Comparison of ENCODE assay signal across 32 mouse cellular contexts in the genomic region with DNA sequence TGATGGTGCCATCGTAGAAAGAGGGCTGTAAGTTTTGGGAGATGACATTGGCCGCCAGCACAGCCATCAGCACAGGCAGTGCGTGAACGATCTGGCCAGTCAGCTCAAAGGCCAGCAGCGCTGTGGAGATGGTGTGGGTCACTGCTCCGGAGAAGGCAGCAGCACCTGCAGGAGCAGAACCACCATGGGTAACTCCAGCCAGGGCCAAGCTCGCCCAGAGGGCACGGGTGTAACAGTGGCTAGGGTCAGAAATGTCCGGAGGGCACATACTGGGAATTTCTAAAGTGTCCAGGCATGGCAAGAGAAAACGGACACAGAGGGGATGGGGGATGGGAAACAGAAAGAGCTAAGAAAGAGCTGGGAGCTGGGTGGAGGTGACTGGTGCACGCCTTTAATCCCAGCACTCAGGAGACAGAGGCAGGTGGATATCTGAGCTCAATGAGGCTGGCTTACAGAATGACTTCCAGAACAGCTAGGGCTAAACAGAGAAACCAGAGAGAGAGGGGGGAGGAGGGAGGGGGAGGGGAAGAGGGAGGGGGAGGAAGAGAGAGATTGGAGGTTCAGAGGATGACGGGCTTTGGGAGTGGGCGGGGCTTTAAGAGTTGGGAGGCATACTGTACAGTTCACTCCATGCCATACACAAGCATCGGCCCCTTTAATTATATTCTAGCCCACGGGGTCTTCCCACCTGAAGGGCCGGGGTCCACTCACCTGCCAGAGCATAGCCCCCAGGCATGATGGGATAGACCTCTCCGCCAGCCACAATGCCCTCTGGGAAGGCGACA. TPM values are rescaled to one million over a fixed set of nuclear protein-coding genes. Genes with fewer than 3 reads are reported as not detected.
"Had no signal": no experiment of that assay in that cellular context is flagged by ENCODE, and none has a peak within 500 bp of the region (broad histone marks: within the 10 kb centered on the region; RNA-seq: fewer than 3 reads in every experiment).

No protein-coding gene starts in this region.

- ATAC-seq: intestine, embryonic 15.5 days; lung, postnatal 0 days; midbrain, embryonic 15.5 days had no signal

- H3K4me2 ChIP-seq: intestine, embryonic 15.5 days; liver, embryonic 13.5 days; lung, embryonic 14.5 days; midbrain, embryonic 12.5 days; midbrain, embryonic 15.5 days; neural tube, embryonic 12.5 days; neural tube, embryonic 15.5 days had no signal

- H3K36me3 ChIP-seq: intestine, embryonic 15.5 days; liver, embryonic 13.5 days; midbrain, embryonic 12.5 days; midbrain, embryonic 15.5 days; neural tube, embryonic 12.5 days; neural tube, embryonic 15.5 days had no signal

- H3K9me3 ChIP-seq: intestine, embryonic 15.5 days; liver, embryonic 13.5 days; midbrain, embryonic 12.5 days; midbrain, embryonic 15.5 days; neural tube, embryonic 12.5 days; neural tube, embryonic 15.5 days had no signal

- H3K4me1 ChIP-seq: intestine, embryonic 15.5 days; liver, embryonic 13.5 days; midbrain, embryonic 15.5 days had no signal

- H3K9ac ChIP-seq: intestine, embryonic 15.5 days; liver, embryonic 13.5 days; lung, embryonic 14.5 days; midbrain, embryonic 12.5 days; midbrain, embryonic 15.5 days; neural tube, embryonic 12.5 days; neural tube, embryonic 15.5 days had no signal

- H3K27ac ChIP-seq: intestine, embryonic 15.5 days; kidney, postnatal 0 days; layer of hippocampus, adult 2 months; liver, embryonic 13.5 days; macrophage; midbrain, embryonic 12.5 days; midbrain, embryonic 15.5 days; neural tube, embryonic 12.5 days; neural tube, embryonic 15.5 days; stomach, postnatal 0 days had no signal

- DNase-seq: kidney, adult 18-20 months; layer of hippocampus, adult 9-11 months; liver, embryonic 13.5 days; lung, embryonic 14.5 days; right cerebral cortex, adult 18-20 months; right cerebral cortex, postnatal 14 days; right cerebral cortex, postnatal 4 days; thymus, adult 2 months; thymus, postnatal 14 days; thymus, postnatal 4 days had no signal

- H3K4me3 ChIP-seq: intestine, embryonic 15.5 days; layer of hippocampus, adult 2 months; liver, embryonic 13.5 days; midbrain, embryonic 12.5 days; midbrain, embryonic 15.5 days; myocyte; neural tube, embryonic 12.5 days; neural tube, embryonic 15.5 days had no signal

RNA-seq across cellular contexts. Expression of gene Clcnka, which starts 9.0 kb away (rescaled TPM):
- total RNA-seq: layer of hippocampus, adult 2 months; left cerebral cortex, adult 18-20 months; left cerebral cortex, postnatal 36 days; liver, adult 2 months; megakaryocyte, adult 5-6 weeks; monocyte, adult 5-6 weeks had no signal
- polyA plus RNA-seq: large intestine, adult 2 months; liver, embryonic 13.5 days; macrophage; midbrain, embryonic 12.5 days; midbrain, embryonic 15.5 days; neural tube, embryonic 12.5 days; neural tube, embryonic 15.5 days; stomach, postnatal 0 days had no signal

RNA-seq across cellular contexts. Expression of gene Fam131c, which starts 21.5 kb away (rescaled TPM):
- total RNA-seq: megakaryocyte, adult 5-6 weeks; monocyte, adult 5-6 weeks had no signal
- polyA plus RNA-seq: liver, embryonic 16.5 days; macrophage had no signal

RNA-seq across cellular contexts. Expression of gene Clcnkb, which starts 26.3 kb away (rescaled TPM):
- total RNA-seq: layer of hippocampus, adult 2 months; layer of hippocampus, postnatal 25 days; left cerebral cortex, adult 18-20 months; liver, adult 2 months; megakaryocyte, adult 5-6 weeks; monocyte, adult 5-6 weeks had no signal
- polyA plus RNA-seq: intestine, embryonic 15.5 days; large intestine, adult 2 months; limb, embryonic 11.5 days; liver, adult 2 months; liver, embryonic 13.5 days; liver, embryonic 16.5 days; lung, embryonic 14.5 days; lung, postnatal 0 days; macrophage; midbrain, embryonic 12.5 days; midbrain, embryonic 15.5 days; neural tube, embryonic 12.5 days; stomach, embryonic 14.5 days; stomach, postnatal 0 days had no signal

RNA-seq across cellular contexts. Expression of gene Hspb7, which starts 31.0 kb away (rescaled TPM):
- total RNA-seq: layer of hippocampus, postnatal 25 days; megakaryocyte, adult 5-6 weeks; monocyte, adult 5-6 weeks had no signal
- polyA plus RNA-seq: macrophage; midbrain, embryonic 15.5 days; neural tube, embryonic 12.5 days had no signal

RNA-seq across cellular contexts. Expression of gene Srarp, which starts 46.3 kb away (rescaled TPM):
- total RNA-seq: liver, adult 2 months; megakaryocyte, adult 5-6 weeks; monocyte, adult 5-6 weeks had no signal
- polyA plus RNA-seq: intestine, embryonic 15.5 days; limb, embryonic 11.5 days; limb, embryonic 14.5 days; liver, adult 2 months; liver, embryonic 13.5 days; liver, embryonic 16.5 days; lung, embryonic 14.5 days; lung, postnatal 0 days; macrophage; myocyte; neural tube, embryonic 12.5 days; stomach, embryonic 14.5 days; stomach, postnatal 0 days had no signal
